Mouse (Mus musculus) testis, postnatal 10 days (tissue): Measurements from ENCODE around the gene Mindy4.
"Not testable (repeated sequence)": the region's sequence is repeated elsewhere in the genome, so short reads cannot be mapped to it uniquely, and the experiment has no call there.

Source experiments
- DNase-seq: peaks from one replicate; pipeline ENCODE4 v3.0.0; 2021; ENCODE audit warnings: low spot score

Mindy4 gene

DNA sequence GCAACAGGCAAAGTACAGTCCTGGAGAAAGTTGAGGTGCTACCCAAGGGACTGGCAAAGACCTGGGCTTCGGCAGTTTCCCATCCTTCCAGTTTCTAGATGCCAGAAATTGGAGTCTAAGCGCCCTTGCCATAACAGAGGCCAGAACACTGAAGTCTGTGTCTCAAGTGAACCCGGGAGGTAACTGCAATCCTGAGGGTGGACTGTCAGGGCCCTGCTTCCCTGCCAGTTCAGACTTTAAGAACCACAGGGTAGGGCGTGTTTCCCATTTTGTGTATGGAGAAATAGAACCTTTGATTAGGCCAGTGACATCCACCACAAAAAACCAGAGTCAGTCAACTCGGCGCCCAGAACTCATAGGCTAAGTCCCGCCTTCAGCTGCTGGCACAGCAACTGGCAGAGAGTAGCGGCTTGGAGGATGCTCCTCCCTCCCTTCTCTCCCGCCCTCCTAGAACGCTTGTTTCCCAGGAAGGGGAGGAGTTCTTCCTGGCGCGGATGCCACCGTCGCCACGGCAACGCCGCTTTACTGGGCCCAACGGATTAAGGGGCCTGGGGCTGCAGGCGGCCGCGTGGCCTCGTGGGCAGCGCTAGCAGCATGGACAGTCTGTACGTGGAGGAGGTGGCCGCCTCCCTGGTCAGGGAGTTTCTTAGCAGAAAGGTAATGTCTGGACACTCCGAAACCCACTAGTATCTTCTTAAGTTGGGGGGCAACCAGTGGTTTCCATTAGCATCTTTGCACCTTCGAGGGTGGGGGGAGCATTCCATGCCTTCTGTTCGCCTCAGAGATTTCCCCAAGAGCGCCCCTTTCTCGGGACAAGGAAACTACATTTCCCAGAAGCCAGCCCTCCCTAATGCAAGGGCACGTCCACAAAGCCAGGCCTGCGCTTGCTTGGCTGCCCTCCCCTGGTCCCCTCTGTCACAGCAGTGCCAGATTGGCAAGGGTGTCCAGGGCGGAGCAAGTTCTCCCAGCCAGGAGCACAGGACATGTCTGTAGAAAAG lies at the start of gene Mindy4:
Gene Mindy4 (plus strand): TSS at position 471 of the 998 bp plus-strand sequence.
- peak; percentile 89 for DNase-seq

DNA sequence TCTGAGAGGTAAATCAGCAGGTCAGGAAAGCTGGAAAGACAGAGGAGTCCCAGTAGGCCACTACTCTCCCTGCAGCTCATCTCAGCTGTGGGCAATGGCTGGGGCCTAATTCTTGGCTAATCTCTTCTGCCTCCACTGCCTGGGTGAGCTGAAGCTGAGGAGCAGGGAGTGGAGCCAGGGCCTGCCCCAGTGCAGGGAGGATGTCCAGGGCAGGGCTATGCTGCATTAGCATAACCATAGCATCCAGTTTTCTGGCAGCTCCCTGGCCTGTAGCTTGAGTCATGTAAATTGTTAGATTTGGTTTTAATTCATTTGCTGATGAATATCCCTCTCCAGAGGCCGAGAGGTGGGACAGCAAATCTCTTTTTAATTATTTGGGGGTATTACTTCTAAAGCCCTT lies 43.9 kb upstream of the Mindy4 start:
- DNase-seq, result no peak

DNA sequence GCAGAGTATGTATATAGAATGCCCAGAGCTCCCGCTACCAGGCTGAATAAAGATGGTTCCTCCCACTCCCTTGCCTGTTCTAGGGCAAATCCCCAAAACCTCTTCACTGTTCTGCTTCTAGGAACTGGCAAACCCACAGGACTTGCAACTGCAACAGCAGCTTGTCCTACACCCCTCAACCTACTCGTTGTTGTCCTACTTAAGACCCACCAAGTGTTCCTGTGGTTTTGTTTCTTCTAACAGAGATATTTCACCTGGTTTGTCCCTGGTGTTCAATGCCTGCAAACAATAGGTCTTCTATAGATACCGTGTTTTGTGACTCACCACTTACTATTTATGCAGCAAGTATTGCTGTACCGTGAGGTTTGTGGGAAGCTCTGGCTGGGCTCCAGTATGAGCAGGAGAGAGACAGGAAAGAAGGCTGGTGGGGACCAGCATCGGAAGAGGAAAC lies 41.8 kb upstream of the Mindy4 start:
- DNase-seq, result no peak

DNA sequence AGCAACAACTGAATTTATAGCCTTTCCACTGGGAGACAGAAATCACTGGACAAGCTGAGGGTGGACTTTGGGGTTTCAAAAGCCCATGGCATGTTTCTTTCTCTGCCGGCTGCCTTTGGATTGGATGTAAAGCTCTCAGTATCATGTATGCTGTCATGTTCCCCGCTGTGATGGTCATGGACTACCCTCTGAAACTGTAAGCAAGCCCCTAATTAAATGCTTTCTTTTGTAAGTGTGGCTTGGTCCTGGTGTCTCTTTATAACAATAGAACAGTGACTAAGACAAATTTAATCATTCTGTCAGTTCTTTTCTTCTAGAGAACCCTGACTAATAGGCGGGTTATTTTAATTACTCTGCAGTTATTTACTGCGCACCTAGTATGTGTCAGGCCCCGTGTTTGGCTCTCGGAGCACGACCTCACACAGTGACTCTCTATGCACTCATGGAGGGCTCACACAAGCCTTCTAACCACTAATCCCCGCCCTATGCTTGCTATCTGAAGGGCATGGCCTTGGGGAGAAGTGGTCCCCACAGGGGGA lies 40.1 kb upstream of the Mindy4 start:
- DNase-seq, result no peak

DNA sequence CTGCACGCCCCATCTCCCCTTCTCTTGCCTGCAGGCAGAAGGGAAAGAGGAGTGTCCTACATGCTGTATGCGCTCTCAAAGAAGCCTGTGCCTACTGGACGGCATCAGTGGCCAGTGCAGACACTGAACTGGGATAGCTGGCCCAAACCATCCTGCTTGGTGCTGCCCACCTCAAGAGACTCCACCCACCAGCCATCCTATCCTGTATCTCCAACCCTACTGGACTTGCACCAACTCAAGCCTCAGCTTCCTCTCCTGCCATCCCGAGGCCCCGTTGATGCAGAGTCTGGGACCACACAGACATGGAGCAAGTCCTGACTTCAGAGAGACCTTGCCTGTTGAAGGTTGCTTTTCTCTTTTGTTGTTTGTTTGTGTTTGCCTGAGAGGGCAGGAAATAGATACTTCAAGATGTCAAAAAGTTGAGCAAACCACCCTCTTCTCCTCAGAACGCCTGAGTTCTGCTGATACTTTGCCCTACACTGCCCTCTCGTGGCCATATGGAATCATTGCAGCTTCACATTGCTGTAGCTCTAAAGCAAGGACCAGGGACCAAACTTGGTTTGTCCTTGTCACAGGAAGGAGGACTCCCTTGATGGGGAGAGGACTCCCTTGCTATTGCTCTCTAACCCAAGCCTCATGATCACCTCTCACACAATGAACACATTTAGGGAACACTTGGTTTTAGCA lies 36.3 kb upstream of the Mindy4 start:
- peak; percentile 81 for DNase-seq

DNA sequence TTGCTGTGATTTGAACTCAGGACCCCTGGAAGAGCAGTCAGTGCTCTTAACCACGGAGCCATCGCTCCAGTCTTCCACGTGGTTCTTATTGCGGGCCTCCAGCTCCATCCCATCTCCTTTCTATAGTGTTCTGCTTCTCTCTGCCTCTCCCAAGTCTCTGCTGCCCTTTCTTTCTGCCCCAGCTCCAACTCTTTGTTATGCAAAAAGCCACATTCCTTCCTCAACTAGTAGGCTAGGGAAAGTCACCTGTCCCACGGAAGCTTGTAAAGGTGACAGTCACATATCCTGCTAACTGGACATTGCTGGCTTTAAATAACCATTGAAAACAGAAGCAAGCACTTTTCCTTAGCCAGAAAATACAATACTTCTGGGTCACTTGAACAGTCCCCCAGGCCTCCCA lies 33.4 kb upstream of the Mindy4 start:
- DNase-seq, result no peak

DNA sequence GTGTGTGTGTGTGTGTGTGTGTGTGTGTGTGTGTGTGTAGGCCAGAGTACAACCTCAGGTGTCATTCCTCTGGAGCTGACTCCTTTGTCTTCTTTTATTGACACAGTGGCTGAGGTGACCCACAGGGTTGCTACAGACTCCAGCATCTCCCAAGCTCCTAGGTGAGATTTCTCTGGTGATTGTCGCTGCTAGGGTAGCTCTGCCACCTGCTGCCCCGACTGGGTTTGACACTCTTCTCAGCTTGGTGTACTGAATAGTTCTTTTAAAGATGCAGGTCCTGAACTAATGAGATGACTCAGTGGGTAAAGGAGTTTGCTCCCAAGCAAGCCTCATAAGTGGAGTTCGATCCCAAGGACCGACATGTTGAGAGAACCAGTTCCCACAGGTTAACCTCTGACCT lies 31.5 kb upstream of the Mindy4 start:
- no peak for DNase-seq

DNA sequence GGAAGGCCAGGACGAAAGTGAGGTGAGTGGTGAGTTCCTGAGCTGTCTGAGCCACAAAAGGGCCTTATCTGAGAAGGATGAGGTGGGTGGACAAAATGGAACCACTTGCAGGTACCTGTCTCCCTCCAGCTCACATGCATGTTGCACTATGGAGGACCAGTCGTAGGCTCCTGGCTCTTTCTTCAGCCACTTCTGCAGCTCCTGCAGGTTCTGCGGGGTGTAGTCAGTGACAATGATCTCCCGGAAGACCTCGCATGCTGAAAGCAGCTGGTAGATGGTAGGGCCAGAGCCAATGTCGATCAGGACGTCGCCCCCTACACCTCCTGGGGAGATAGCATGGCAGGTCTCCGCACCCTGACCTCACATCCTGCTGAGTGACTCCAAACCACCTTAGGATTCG lies 30.0 kb upstream of the Mindy4 start:
- DNase-seq, result no peak

DNA sequence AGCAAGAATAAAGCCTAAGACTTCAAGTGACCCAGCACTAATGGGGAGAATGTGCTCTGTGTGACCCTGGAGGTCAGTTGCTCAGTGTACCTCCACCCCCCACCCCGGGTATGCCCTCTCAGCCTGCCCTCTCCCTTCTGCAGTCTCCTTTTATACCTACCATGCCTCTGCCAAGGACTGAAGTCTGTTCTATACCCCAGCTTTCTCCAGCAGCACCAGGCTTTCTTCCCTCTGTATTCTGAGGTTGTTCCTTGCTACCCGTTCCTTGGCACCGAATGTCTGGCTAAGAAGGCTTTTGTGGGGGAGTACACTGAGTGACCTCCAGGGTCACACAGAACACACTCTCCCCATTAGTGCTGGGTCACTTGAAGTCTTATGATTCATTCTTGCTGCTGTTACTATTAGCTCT lies 29.2 kb upstream of the Mindy4 start:
- DNase-seq, result no peak

DNA sequence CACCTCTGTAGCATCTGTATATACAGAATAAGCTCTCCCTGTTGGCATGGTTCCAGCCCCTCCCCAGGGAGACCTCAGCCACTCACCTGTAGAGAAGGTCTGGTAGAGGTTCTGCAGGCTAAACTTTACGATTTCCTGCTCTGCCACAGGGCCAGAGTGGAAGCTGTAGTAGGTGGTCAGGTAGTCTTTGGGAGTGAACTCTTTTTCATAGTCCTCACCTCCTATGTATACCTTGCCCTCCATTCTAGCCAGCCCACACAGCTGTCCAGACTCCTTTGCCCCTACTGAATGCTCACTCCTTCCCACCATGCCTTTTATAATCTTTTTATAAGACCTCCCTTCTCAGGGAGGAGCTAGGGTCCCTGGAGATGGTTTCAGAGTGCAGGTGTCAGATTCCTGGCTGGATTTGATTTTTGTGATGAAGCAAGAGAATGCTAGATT lies 28.4 kb upstream of the Mindy4 start, which contains the start of gene Inmt:
Gene Inmt (minus strand): TSS at position 303 of the 441 bp plus-strand sequence.
- DNase-seq, result no peak

DNA sequence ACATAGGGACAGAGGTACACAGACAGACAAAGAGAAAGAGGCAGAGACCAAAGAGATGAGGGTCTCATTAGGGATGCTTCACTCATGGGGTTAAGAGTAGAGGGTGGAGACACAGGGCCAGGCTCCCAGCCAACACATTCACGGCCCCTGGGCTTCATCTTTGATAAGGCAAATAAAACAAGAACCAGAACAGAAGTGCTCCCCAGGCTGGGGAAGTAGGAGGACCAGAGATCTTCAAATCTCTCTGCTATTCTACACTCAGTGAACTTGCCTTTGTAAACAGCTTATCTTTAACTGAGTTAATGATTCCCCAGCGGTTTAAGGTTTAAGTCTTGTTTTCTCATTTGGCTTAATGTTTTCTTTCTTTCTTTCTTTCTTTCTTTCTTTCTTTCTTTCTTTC lies 27.7 kb upstream of the Mindy4 start:
- no peak for DNase-seq

DNA sequence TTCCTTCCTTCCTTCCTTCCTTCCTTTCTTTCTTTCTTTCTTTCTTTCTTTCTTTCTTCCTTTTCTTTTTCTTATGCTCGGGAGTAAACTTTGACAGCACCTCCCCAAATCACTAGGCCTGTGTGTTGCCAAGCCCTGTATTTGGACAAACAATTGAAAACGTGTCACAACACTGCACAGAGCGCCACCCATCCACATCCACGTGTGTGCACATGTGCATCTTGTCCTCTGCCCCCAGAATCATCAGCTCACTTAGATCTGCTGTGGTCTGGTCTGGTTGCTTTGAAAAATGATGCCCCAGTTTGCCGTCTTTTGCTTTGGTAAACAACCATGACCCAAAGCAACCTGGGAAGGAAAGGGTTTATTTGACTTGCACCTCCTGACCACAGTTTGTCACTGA lies 27.3 kb upstream of the Mindy4 start:
- no peak for DNase-seq

DNA sequence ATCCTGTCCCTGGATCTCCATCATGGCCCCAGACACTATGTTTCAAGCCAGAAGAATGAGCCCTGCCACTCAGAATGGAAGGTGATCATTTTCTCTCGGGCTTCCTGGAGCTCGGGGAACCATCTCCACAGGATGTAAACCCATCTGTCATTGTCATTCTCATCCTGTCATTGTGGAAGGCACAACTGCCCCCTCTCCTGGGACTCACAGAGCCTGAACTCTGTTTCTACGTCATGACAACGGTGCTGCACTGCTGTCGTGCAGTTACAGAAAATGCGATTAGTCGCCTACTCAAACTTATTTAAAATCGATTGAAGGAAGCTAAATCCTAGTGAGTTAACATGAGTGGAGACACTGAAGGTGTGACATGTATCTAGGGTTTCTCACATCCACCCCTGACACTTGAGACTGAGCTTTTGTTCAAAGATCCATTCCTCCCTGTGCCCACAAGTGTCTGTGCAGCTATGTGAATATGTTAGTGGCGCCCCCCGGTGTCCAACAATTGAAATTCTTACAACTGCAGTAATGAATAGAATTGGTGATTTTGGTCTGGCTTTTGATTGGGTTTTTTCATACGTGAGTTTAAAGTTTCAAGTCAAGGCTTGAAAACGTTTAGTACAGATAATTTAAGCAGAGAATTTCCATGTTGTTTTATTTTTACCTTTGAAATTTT lies 26.0 kb upstream of the Mindy4 start:
- DNase-seq, result peak; percentile 62

DNA sequence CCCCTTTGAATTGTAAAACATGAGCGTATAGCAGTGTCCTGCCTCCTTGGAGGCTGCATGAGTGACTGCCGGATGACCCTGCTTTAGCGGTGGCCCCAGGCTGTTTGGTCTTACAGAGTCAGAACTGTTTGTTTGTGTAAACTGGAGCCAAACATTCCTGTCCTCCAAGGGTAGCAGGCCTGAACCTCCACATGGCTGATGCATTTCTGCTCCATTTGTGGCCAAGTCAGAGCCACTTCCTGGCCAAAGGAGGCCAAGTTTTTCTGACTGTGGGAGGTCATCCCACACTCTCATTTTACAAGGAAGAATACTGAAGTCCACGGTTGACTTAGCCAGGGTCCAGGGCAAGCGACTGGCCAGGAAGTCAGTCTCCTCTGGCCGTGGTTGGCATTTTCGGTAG lies 23.6 kb upstream of the Mindy4 start:
- DNase-seq, result no peak

DNA sequence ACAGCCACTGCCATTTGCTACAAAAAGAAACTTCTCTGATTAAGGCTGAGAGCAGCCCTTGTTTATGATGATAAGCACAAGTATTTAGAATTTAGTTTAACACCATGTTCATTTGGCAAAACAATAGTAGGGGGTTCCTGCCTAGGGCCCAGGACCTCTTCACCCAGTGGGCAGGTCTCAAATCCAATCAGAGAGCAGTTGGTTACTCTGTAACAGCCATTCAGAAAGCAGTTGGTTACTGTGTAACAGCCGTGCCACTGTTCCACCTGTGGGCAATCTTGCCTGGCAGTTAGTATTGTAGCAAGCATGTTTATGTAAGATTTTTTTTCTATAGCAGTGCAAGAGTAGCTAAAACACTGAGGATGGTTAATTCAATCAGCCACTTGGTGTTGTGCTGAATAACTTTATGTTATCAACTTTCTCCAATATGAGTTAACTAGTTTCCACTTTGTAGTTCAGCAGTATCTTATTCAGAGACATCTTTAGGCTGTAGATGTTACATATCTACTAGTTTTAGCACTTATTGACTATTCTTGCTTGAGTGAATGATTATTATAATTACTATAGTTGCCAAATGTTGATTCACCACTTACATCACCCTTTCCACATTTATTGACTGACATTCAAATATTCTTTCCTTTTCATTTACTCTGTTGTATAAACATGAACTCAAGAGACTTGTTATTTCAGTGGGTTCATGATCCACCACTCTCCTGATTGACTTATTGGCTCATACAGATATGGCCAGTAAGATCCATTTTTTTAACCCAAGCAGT lies 20.3 kb upstream of the Mindy4 start:
- DNase-seq, result no peak

DNA sequence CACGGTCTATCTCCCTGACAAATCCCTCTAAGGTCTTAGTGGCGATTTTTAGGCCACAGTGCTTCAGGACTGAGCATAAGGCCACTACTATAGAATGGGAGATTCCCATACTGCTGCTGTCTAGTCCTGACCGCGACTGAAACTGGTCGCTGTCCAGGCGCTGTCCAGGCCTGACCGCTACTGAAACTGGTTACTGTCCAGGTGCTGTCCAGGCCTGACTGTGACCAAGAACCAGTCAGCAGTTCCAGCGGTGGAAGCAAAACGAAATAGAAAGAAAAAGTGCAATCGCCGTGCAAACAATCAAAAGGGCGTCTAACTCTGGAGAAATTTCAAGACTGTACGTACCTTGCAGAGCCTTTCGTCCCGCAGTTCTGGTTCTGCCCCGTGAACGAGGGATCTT lies 15.4 kb upstream of the Mindy4 start:
- DNase-seq, result not testable (repeated sequence)

DNA sequence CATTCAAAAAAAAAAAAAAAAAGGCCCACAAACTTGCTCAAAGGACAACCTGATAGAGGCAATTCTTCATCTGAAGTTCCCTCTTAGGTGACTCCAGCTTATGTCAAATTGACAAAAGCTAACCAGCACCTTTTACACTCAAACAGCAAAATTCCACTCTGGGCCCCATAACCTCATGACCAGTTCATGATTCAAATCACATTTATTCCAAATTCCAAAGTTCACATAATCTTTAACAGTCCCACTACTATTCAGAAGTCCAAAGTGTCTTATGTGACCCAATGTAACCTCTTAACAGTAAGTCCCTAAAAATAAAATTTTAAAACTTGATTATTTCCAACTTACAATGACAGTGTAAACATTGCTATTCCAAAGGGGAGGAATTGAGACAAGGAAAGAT lies 13.8 kb upstream of the Mindy4 start:
- no peak for DNase-seq

DNA sequence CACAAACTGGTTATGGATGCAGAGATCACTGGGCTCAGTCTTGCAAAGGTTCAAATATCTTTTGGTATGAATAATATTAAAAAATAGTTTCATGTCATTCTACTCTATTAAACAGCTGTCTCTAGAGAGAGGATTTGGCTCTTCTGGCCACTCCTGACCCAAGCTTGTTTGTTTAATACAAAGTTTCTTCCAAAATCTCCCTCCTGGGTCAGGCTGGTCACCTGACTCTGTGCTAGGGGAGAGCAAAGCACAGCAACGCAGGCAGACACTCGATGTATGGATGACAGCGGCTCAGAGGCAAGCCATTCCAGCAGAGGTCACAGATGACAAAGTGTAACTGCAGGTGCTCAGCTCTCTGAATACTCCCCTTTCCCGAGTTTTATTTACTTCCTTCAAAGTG lies 11.6 kb upstream of the Mindy4 start:
- DNase-seq, result no peak

DNA sequence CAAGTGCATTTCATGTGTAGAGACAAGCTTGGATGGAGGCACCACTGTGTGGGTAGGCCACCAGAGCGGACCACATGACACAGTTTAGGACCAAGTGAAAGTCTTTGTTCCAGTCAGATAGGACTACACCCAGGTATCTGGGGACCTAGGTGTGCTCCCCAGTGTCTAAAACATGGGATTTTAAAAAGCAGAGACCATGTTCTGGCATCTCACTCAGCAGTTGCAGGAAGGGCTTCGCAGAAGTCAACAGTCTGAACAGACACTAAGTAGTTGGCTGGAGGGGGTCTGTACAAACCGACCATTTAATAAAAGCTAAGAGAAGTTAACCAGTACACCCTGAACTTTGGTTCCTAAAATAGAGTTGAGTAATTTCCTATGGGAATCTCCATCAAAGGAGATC lies 10.0 kb upstream of the Mindy4 start:
- no peak for DNase-seq

DNA sequence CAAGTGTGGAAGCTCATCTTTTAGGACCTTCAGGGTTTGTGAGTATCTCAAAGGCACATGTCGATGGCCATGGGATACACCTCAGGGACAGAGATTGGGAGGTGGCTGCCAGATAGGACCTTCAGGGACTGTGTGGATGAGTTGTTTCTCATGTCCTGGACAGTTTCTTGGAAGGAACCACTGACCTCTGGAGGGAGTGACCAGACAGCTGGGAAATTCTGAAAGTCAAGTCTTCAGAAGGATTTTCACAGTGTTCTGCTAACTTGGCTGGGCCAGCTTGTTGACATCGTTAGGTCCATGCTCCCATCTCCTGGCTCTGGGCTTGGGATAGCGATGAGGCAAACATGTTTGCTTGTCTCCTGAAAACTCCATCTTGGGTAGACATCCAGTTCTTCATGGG lies 4.1 kb upstream of the Mindy4 start:
- DNase-seq, result no peak

DNA sequence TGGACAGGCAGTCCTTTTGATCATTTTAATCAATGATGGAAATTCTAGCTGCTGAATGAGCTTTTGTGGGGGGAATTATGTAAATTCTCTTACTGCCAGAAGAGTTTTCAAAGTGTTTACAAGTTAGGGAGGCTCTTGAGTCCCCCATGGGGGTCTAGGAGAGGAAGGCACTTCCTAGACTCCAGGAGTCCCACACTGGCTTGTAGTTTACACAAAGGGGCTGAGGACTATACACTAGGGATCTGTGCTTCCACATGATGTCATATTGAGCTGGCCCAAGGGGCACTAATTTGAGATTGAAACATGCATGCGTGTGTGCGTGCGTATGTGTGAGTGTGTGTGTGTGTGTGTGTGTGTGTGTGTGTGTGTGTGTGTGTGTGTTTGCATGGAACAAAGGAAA lies 748 bp downstream of the Mindy4 start:
- no peak for DNase-seq
